Comparison of ENCODE assay signal across 11 mouse cellular contexts in the genomic region with DNA sequence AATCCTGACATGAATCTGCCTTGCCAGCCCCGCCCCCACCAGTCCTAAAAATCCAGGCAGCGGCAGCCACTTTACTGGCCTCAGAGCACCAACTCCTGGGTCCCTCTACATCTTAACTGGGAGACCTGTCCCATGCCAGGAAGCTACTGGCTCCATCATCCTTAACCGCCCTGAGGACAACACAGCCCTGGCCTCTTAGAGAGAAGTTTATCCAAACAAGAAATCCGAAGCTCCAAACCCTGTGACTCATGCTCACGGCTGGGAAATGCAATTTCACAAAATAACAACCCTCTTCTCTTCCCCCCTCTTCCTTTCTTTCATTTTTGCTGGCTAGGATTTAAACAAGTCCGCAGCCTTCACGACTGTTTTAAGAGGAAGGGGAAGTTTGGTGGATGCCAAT. TPM values are rescaled to one million over a fixed set of nuclear protein-coding genes. Genes with fewer than 3 reads are reported as not detected.
DNase-seq lines count a peak whose midpoint lies in the region; ATAC-seq and TF ChIP-seq lines count a peak whose summit lies in the region.
"Had no signal": no experiment of that assay in that cellular context is flagged by ENCODE, and none has a peak within 500 bp of the region (broad histone marks: within the 10 kb centered on the region; RNA-seq: fewer than 3 reads in every experiment).

No protein-coding gene starts in this region.

- H3K27me3 ChIP-seq in heart, embryonic 16.5 days (ENCODE audit: control insufficient read depth, insufficient read depth, low read length): no peaks in the 10 kb centered on the region
- H3K27me3 ChIP-seq in testis, adult 2 months (ENCODE audit: control insufficient read depth, insufficient read depth, low read length): no peaks in the 10 kb centered on the region
- no peaks in the 10 kb centered on the region; the same call in 1 of the 2 replicates for H3K27me3 ChIP-seq in intestine, postnatal 0 days (replicated peaks; ENCODE audit: control insufficient read depth, insufficient read depth, low read length)
- H3K27me3 ChIP-seq: liver, embryonic 15.5 days had no signal

- no peak overlapping the region for H3K4me2 ChIP-seq in heart, embryonic 16.5 days (ENCODE audit: low read depth, low read length)
- H3K4me2 ChIP-seq in intestine, postnatal 0 days (replicated peaks; ENCODE audit: low read depth): no peak overlapping the region
- H3K4me2 ChIP-seq: liver, embryonic 15.5 days had no signal

- peak overlapping the region; percentile 38 for H3K27ac ChIP-seq in heart, embryonic 16.5 days (ENCODE audit: low read length)
- peak overlapping the region; percentile 50 for H3K27ac ChIP-seq in testis, adult 2 months (ENCODE audit: control insufficient read depth, insufficient read depth, low read depth, low read length)
- H3K27ac ChIP-seq in intestine, postnatal 0 days (ENCODE audit: low read depth, low read length): peak overlapping the region; percentile 73
- H3K27ac ChIP-seq: forebrain, embryonic 10.5 days; liver, embryonic 15.5 days had no signal

- no peak overlapping the region for H3K4me3 ChIP-seq in heart, embryonic 16.5 days (ENCODE audit: low read length)
- H3K4me3 ChIP-seq in testis, adult 2 months (ENCODE audit: control insufficient read depth, low read depth, low read length): no peak overlapping the region
- H3K4me3 ChIP-seq in intestine, postnatal 0 days (ENCODE audit: low read depth, low read length): no peak overlapping the region
- H3K4me3 ChIP-seq: forebrain, embryonic 10.5 days; liver, embryonic 15.5 days had no signal

- DNase-seq in heart, postnatal 10 days: no peak
- DNase-seq in testis, postnatal 10 days (ENCODE audit: low spot score): no peak
- DNase-seq in testis, postnatal 14 days (ENCODE audit: low spot score): no peak
- DNase-seq in adrenal gland, adult (ENCODE audit: inconsistent age in 2 of 2, low spot score in 1 of 2): no peak
- DNase-seq in ovary, postnatal 14 days (ENCODE audit: low spot score): no peak
- DNase-seq: cerebellum, postnatal 10 days had no signal

- TF ChIP-seq POLR2A in testis, adult 2 months (IDR thresholded peaks at IDR 0.05; ENCODE audit: control insufficient read depth, low read depth, low read length): no peak

- TF ChIP-seq CTCF in testis, adult 2 months (IDR thresholded peaks at IDR 0.05; ENCODE audit: control insufficient read depth, insufficient read depth, insufficient replicate concordance, low read depth, low read length): no peak
- no peak for TF ChIP-seq CTCF in intestine, postnatal 0 days (IDR thresholded peaks at IDR 0.05; ENCODE audit: low read depth)

- H3K36me3 ChIP-seq in heart, embryonic 16.5 days (ENCODE audit: control insufficient read depth, insufficient read depth): peaks cover 4% of the 10 kb centered on the region; the same call in 1 of the 2 replicates
- H3K36me3 ChIP-seq in testis, adult 2 months (ENCODE audit: control insufficient read depth, insufficient read depth, low read length): no peaks in the 10 kb centered on the region
- H3K36me3 ChIP-seq in intestine, postnatal 0 days (ENCODE audit: control insufficient read depth, insufficient read depth): 0 out of 2 replicates have a peak, but pooled peaks cover 4% of the 10 kb centered on the region

- ATAC-seq in heart, embryonic 16.5 days (replicated peaks; ENCODE audit: extremely low read depth, insufficient read depth, low FRiP score): no peak
- no peak for ATAC-seq in intestine, postnatal 0 days

- intact Hi-C loops in heart, postnatal 10 days (cut with DNase I): no loop called here

- peaks cover 75% of the 10 kb centered on the region for H3K4me1 ChIP-seq in heart, embryonic 16.5 days (ENCODE audit: control insufficient read depth, insufficient read depth, low read length)
- no peaks in the 10 kb centered on the region; the same call in 1 of the 2 replicates for H3K4me1 ChIP-seq in testis, adult 2 months (ENCODE audit: control insufficient read depth, insufficient read depth, low read length)
- 0 out of 2 replicates have a peak, but pooled peaks cover 6% of the 10 kb centered on the region for H3K4me1 ChIP-seq in intestine, postnatal 0 days (replicated peaks; ENCODE audit: control insufficient read depth, insufficient read depth, low read length)

- peak overlapping the region; percentile 39; the same call in 1 of the 2 replicates for H3K9ac ChIP-seq in heart, embryonic 16.5 days (ENCODE audit: low read length)
- H3K9ac ChIP-seq in intestine, postnatal 0 days (ENCODE audit: low read depth, low read length): no peak overlapping the region
- H3K9ac ChIP-seq: liver, embryonic 15.5 days had no signal

- H3K9me3 ChIP-seq in heart, embryonic 16.5 days (replicated peaks; ENCODE audit: control insufficient read depth, low read length): no peaks in the 10 kb centered on the region
- H3K9me3 ChIP-seq in intestine, postnatal 0 days (ENCODE audit: control insufficient read depth): no peaks in the 10 kb centered on the region
- H3K9me3 ChIP-seq: forebrain, embryonic 10.5 days; liver, embryonic 15.5 days had no signal

- 49% methylated on average over 7 of the region's 7 CpGs for WGBS in heart, embryonic 16.5 days
- WGBS in intestine, postnatal 0 days: 50% methylated on average over 7 of the region's 7 CpGs

RNA-seq across cellular contexts. Expression of gene Zcchc24, which starts 9.3 kb away (rescaled TPM):
- 19.5 and 25.5 TPM in 2 replicates for polyA plus RNA-seq in heart, embryonic 16.5 days (2015; fragmentation: Nextera tagmentation; extraction: Ambion mirVana)
- total RNA-seq in heart, postnatal 10 days (2021): 10 to 100 TPM; 51.8 to 60.1 TPM
- polyA plus RNA-seq in testis, adult 2 months (2012; rRNA removed): 2.7 TPM in 2 replicates
- polyA plus RNA-seq in intestine, postnatal 0 days (2015; fragmentation: Nextera tagmentation; extraction: Ambion mirVana): 10.3 and 12.1 TPM in 2 replicates
